Mouse (Mus musculus): ENCODE data around the gene Sf3b1. TPM values are rescaled to one million over a fixed set of nuclear protein-coding genes. Genes with fewer than 3 reads are reported as not detected.
"Not testable (repeated sequence)": the region's sequence is repeated elsewhere in the genome, so short reads cannot be mapped to it uniquely, and the experiment has no call there.

The Sf3b1 gene
- 202 and 234 TPM in 2 replicates for polyA plus RNA-seq (2014; fragmentation: Nextera tagmentation; extraction: Ambion mirVana)

GRCm38 (mm10) chr1:55027253-55027801, at the start of gene Sf3b1:
Sf3b1 (minus strand) TSS chr1:55027481.
- no peaks in the 10 kb centered on the region for H3K36me3 ChIP-seq (ENCODE audit: control insufficient read depth, insufficient read depth, low read length)
- peak within 1 kb of the TSS; percentile 100 for H3K9ac ChIP-seq (ENCODE audit: low read depth, low read length)
- ATAC-seq (replicated peaks; ENCODE audit: insufficient number of reproducible peaks, low FRiP score, low TSS enrichment) = peak; percentile 95
- peak within 1 kb of the TSS; percentile 77 for H3K4me2 ChIP-seq
- 0 out of 2 replicates have a peak, but pooled peaks cover 2% of the 10 kb centered on the region for H3K4me1 ChIP-seq (ENCODE audit: control insufficient read depth, insufficient read depth, low read length)
- no peaks in the 10 kb centered on the region for H3K27me3 ChIP-seq (ENCODE audit: control insufficient read depth, insufficient read depth, low read length)
- WGBS (ENCODE audit: insufficient replicate concordance) = 2% methylated on average over 46 of the region's 46 CpGs
- H3K9me3 ChIP-seq (replicated peaks; ENCODE audit: control insufficient read depth, low read length) = no peaks in the 10 kb centered on the region
- peak within 1 kb of the TSS; percentile 95 for H3K27ac ChIP-seq (ENCODE audit: low read depth, low read length)
- H3K4me3 ChIP-seq (ENCODE audit: low read depth, low read length) = peak within 1 kb of the TSS; percentile 90

- Histone ChIP-seq H3K36me3 (ENCODE audit: control insufficient read depth, insufficient read depth, low read length) (peaks cover 19% of the 10 kb centered on the region), H3K27me3 (ENCODE audit: control insufficient read depth, insufficient read depth, low read length) (no peaks in the 10 kb centered on the region), H3K9ac (ENCODE audit: low read depth, low read length) (no peak overlapping the region), H3K4me3 (ENCODE audit: low read depth, low read length) (no peak overlapping the region), H3K4me2 (no peak overlapping the region), H3K9me3 (replicated peaks; ENCODE audit: control insufficient read depth, low read length) (no peaks in the 10 kb centered on the region), H3K27ac (ENCODE audit: low read depth, low read length) (no peak overlapping the region), H3K4me1 (ENCODE audit: control insufficient read depth, insufficient read depth, low read length) (peaks cover 13% of the 10 kb centered on the region)
- no peak for ATAC-seq (replicated peaks; ENCODE audit: insufficient number of reproducible peaks, low FRiP score, low TSS enrichment)
Observed at GRCm38 (mm10) chr1:55076395-55076743, 49.1 kb upstream of the Sf3b1 start.

GRCm38 (mm10) chr1:55075652-55076394, 48.5 kb upstream of the Sf3b1 start:
- 0 out of 2 replicates have a peak, but pooled peaks have one; percentile 42 for ATAC-seq (replicated peaks; ENCODE audit: insufficient number of reproducible peaks, low FRiP score, low TSS enrichment)
- 38% methylated on average over 5 of the region's 5 CpGs for WGBS (ENCODE audit: insufficient replicate concordance)
- H3K4me3 ChIP-seq (ENCODE audit: low read depth, low read length) = no peak overlapping the region
- no peaks in the 10 kb centered on the region for H3K27me3 ChIP-seq (ENCODE audit: control insufficient read depth, insufficient read depth, low read length)
- peaks cover 19% of the 10 kb centered on the region for H3K36me3 ChIP-seq (ENCODE audit: control insufficient read depth, insufficient read depth, low read length)
- no peak overlapping the region for H3K27ac ChIP-seq (ENCODE audit: low read depth, low read length)
- no peak overlapping the region for H3K9ac ChIP-seq (ENCODE audit: low read depth, low read length)
- no peak overlapping the region for H3K4me2 ChIP-seq
- H3K9me3 ChIP-seq (replicated peaks; ENCODE audit: control insufficient read depth, low read length) = no peaks in the 10 kb centered on the region
- H3K4me1 ChIP-seq (ENCODE audit: control insufficient read depth, insufficient read depth, low read length) = peaks cover 13% of the 10 kb centered on the region

GRCm38 (mm10) chr1:55074757-55075156, 47.5 kb upstream of the Sf3b1 start:
- no peak overlapping the region for H3K4me2 ChIP-seq
- ATAC-seq (replicated peaks; ENCODE audit: insufficient number of reproducible peaks, low FRiP score, low TSS enrichment) = no peak
- H3K4me3 ChIP-seq (ENCODE audit: low read depth, low read length) = no peak overlapping the region
- H3K9ac ChIP-seq (ENCODE audit: low read depth, low read length) = no peak overlapping the region
- peak overlapping the region; percentile 6; the same call in 1 of the 2 replicates for H3K27ac ChIP-seq (ENCODE audit: low read depth, low read length)
- H3K4me1 ChIP-seq (ENCODE audit: control insufficient read depth, insufficient read depth, low read length) = peaks cover 13% of the 10 kb centered on the region
- no peaks in the 10 kb centered on the region for H3K27me3 ChIP-seq (ENCODE audit: control insufficient read depth, insufficient read depth, low read length)
- WGBS (ENCODE audit: insufficient replicate concordance) = 37% methylated on average over 2 of the region's 2 CpGs
- H3K9me3 ChIP-seq (replicated peaks; ENCODE audit: control insufficient read depth, low read length) = no peaks in the 10 kb centered on the region
- peaks cover 18% of the 10 kb centered on the region for H3K36me3 ChIP-seq (ENCODE audit: control insufficient read depth, insufficient read depth, low read length)

GRCm38 (mm10) chr1:55072328-55072727, 45.0 kb upstream of the Sf3b1 start:
- peaks cover 19% of the 10 kb centered on the region for H3K36me3 ChIP-seq (ENCODE audit: control insufficient read depth, insufficient read depth, low read length)
- not testable (repeated sequence) for H3K4me2 ChIP-seq; ATAC-seq (replicated peaks; ENCODE audit: insufficient number of reproducible peaks, low FRiP score, low TSS enrichment)

DNA sequence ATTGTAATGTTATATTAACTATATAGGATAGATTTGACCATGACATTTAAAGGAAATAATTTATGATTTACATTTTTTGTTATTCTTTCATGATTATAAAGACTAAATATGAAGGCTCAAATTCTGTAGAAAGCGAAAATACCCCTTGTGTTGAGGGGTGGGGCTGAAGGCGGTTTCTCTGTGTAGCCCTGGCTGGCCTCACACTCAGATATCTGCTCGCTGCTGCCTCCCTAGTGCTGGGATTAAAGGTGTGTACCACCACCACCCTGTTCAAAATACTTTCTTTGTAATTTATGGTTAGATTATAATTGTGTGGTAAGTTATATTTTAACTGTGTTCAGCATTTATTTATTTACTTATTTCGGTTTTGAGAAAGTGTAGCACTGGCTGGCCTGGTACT, 34.5 kb upstream of the Sf3b1 start:
- H3K9me3 ChIP-seq (replicated peaks; ENCODE audit: control insufficient read depth, low read length) = no peaks in the 10 kb centered on the region
- no peak for ATAC-seq (replicated peaks; ENCODE audit: insufficient number of reproducible peaks, low FRiP score, low TSS enrichment)
- no peak overlapping the region for H3K9ac ChIP-seq (ENCODE audit: low read depth, low read length)
- peaks cover 14% of the 10 kb centered on the region for H3K36me3 ChIP-seq (ENCODE audit: control insufficient read depth, insufficient read depth, low read length)
- WGBS (ENCODE audit: insufficient replicate concordance) = 85% methylated on average over 4 of the region's 4 CpGs
- no peak overlapping the region for H3K4me2 ChIP-seq
- H3K4me1 ChIP-seq (ENCODE audit: control insufficient read depth, insufficient read depth, low read length) = no peaks in the 10 kb centered on the region
- H3K4me3 ChIP-seq (ENCODE audit: low read depth, low read length) = no peak overlapping the region
- no peak overlapping the region for H3K27ac ChIP-seq (ENCODE audit: low read depth, low read length)
- no peaks in the 10 kb centered on the region for H3K27me3 ChIP-seq (ENCODE audit: control insufficient read depth, insufficient read depth, low read length)

More at GRCm38 (mm10) chr1:55072328-55072727, 45.0 kb upstream of the Sf3b1 start:
- H3K27ac ChIP-seq (ENCODE audit: low read depth, low read length); H3K9me3 ChIP-seq (replicated peaks; ENCODE audit: control insufficient read depth, low read length); H3K9ac ChIP-seq (ENCODE audit: low read depth, low read length); H3K4me3 ChIP-seq (ENCODE audit: low read depth, low read length); H3K27me3 ChIP-seq (ENCODE audit: control insufficient read depth, insufficient read depth, low read length): not testable (repeated sequence)
- H3K4me1 ChIP-seq (ENCODE audit: control insufficient read depth, insufficient read depth, low read length) = peaks cover 13% of the 10 kb centered on the region

DNA sequence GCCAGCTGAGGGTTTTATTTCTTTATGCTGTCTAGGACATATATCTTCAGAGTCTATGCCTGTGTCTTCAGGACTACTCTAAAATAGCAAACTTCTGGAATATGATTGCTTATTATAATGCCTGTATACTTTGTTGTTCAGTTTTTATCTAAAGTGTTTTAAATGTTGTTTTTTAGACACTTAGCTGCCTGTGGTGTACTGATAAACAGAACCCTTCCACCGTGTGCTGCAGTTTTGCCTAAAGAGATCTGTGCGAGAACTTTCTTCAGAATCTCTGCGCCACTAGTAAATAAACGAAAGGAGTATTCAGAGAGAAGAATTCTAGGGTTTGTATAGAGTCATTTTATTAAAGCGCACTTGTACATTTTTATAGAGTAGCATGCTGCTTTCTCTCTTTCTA, 33.8 kb upstream of the Sf3b1 start:
- Histone ChIP-seq H3K27ac (ENCODE audit: low read depth, low read length) (no peak overlapping the region), H3K4me1 (ENCODE audit: control insufficient read depth, insufficient read depth, low read length) (no peaks in the 10 kb centered on the region), H3K4me3 (ENCODE audit: low read depth, low read length) (no peak overlapping the region), H3K4me2 (no peak overlapping the region), H3K9ac (ENCODE audit: low read depth, low read length) (no peak overlapping the region), H3K27me3 (ENCODE audit: control insufficient read depth, insufficient read depth, low read length) (no peaks in the 10 kb centered on the region), H3K36me3 (ENCODE audit: control insufficient read depth, insufficient read depth, low read length) (peaks cover 15% of the 10 kb centered on the region), H3K9me3 (replicated peaks; ENCODE audit: control insufficient read depth, low read length) (no peaks in the 10 kb centered on the region)
- no peak for ATAC-seq (replicated peaks; ENCODE audit: insufficient number of reproducible peaks, low FRiP score, low TSS enrichment)
- 84% methylated on average over 5 of the region's 5 CpGs for WGBS (ENCODE audit: insufficient replicate concordance)

GRCm38 (mm10) chr1:55058383-55058782, 31.1 kb upstream of the Sf3b1 start:
- WGBS (ENCODE audit: insufficient replicate concordance) = 66% methylated on average over 2 of the region's 3 CpGs
- not testable (repeated sequence) for H3K4me1 ChIP-seq (ENCODE audit: control insufficient read depth, insufficient read depth, low read length); H3K4me3 ChIP-seq (ENCODE audit: low read depth, low read length); H3K27ac ChIP-seq (ENCODE audit: low read depth, low read length); H3K36me3 ChIP-seq (ENCODE audit: control insufficient read depth, insufficient read depth, low read length); H3K9me3 ChIP-seq (replicated peaks; ENCODE audit: control insufficient read depth, low read length); ATAC-seq (replicated peaks; ENCODE audit: insufficient number of reproducible peaks, low FRiP score, low TSS enrichment); H3K27me3 ChIP-seq (ENCODE audit: control insufficient read depth, insufficient read depth, low read length); H3K9ac ChIP-seq (ENCODE audit: low read depth, low read length); H3K4me2 ChIP-seq

All from heart, embryonic 11.5 days (tissue).